Mouse (Mus musculus) limb, embryonic 15.5 days (tissue): Measurements from ENCODE around the gene Olfr918. TPM values are rescaled to one million over a fixed set of nuclear protein-coding genes. Genes with fewer than 3 reads are reported as not detected.

Source experiments
- ATAC-seq: fragments of 200-750 bp; cut with Nextera tagmentation; 2 replicates; pipeline ENCODE4 v1.8.0; 2017; ENCODE audit warnings: low read depth, moderate TSS enrichment; ENCODE audit not compliant: insufficient number of reproducible peaks, low FRiP score, low TSS enrichment
- H3K27ac ChIP-seq: fragments of 300-500 bp; sonication (generic); 2 replicates; pipeline ENCODE4 v1.5.1; 2015; ENCODE audit warnings: moderate library complexity, mild to moderate bottlenecking, inconsistent platforms
- H3K27me3 ChIP-seq: fragments of 300-500 bp; sonication (generic); 2 replicates; pipeline ENCODE4 v1.6.1; 2015; ENCODE audit warnings: inconsistent platforms
- H3K36me3 ChIP-seq: fragments of 300-500 bp; sonication (generic); 2 replicates; pipeline ENCODE4 v1.6.1; 2015; ENCODE audit warnings: inconsistent platforms
- H3K4me1 ChIP-seq: fragments of 300-500 bp; sonication (generic); 2 replicates; pipeline ENCODE4 v1.6.1; 2015; ENCODE audit warnings: inconsistent platforms
- H3K4me2 ChIP-seq: fragments of 300-500 bp; sonication (generic); 2 replicates; pipeline ENCODE4 v1.6.1; 2015; ENCODE audit warnings: mild to moderate bottlenecking, inconsistent platforms
- H3K4me3 ChIP-seq: fragments of 300-500 bp; sonication (generic); 2 replicates; pipeline ENCODE4 v1.5.1; 2015; ENCODE audit warnings: mild to moderate bottlenecking, inconsistent platforms
- H3K9ac ChIP-seq: fragments of 300-500 bp; sonication (generic); 2 replicates; pipeline ENCODE4 v1.6.1; 2015; ENCODE audit warnings: inconsistent platforms
- H3K9me3 ChIP-seq: fragments of 300-500 bp; sonication (generic); 2 replicates; pipeline ENCODE4 v1.6.1; 2016; ENCODE audit warnings: inconsistent platforms
- WGBS: fragments of 180-500 bp; shearing (Covaris S2); methylation state at CpG from one replicate; pipeline ENCODE4 v1.1.7; 2015; 5-methylcytosine and 5-hydroxymethylcytosine counted together
- polyA plus RNA-seq: library from polyadenylated mRNA; unstranded; fragments of >200 nt; fragmentation: Nextera tagmentation; extraction: Ambion mirVana; gene quantifications from 2 replicates; pipeline ENCODE4 v1.2.1, GENCODE M21; 2015

Gene Olfr918
- polyA plus RNA-seq: not detected in 2 replicates

DNA sequence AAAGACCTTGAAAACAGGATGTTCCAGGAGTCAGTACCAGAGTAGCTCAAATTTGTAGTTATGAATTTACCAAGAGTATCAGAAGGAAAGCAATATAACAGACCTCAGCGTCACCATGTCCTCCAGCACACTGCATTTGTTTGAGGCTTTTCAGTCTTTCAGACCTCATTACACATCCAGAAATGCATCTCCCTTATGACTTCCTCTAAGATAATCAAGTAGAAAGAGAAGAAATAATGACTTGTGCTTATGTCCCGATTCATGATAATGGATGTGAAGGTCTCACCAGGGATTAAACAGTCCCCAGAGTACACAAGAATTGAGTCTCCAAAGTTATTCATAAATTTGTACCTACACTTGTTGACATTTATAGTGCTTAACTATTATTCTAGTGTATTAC is at the start of gene Olfr918:
Olfr918 (minus strand) TSS at position 101 of the 400 bp plus-strand sequence.
- no peak within 1 kb of the TSS for H3K4me2 ChIP-seq
- H3K27ac ChIP-seq: no peak within 1 kb of the TSS
- H3K9me3 ChIP-seq: no peaks in the 10 kb centered on the region
- H3K4me1 ChIP-seq: no peaks in the 10 kb centered on the region
- no peak for ATAC-seq
- H3K36me3 ChIP-seq: no peaks in the 10 kb centered on the region
- 81% methylated on average over 2 of the region's 2 CpGs for WGBS
- H3K9ac ChIP-seq: no peak within 1 kb of the TSS
- no peaks in the 10 kb centered on the region for H3K27me3 ChIP-seq
- H3K4me3 ChIP-seq: no peak within 1 kb of the TSS

DNA sequence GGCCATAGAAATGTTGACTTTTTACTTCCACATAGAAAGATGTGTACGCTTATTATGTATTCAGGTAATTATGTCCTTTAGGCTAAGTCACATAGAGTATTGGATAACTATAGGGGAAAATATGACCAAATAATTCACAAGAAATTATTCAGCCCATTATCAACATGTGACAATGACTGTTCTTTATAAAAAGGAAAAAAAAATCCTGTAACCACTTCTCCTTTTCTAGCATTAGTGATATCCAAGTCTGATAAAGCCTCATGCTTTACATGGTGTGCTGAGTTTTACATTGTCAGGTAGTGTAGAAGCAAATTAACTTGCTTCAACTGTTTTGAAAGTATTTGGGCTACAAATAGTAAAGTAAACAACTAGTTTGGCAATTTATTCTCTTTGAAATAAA is 49.6 kb upstream of the Olfr918 start:
- H3K4me3 ChIP-seq: no peak overlapping the region
- no peak overlapping the region for H3K4me2 ChIP-seq
- H3K9ac ChIP-seq: no peak overlapping the region
- WGBS: 95% methylated on average over 1 of the region's 1 CpGs
- peaks cover 7% of the 10 kb centered on the region for H3K4me1 ChIP-seq
- no peaks in the 10 kb centered on the region for H3K27me3 ChIP-seq
- peaks cover 26% of the 10 kb centered on the region for H3K36me3 ChIP-seq
- no peaks in the 10 kb centered on the region for H3K9me3 ChIP-seq
- H3K27ac ChIP-seq: no peak overlapping the region
- no peak for ATAC-seq

GRCm38 (mm10) chr9:38718927-38719441 is 44.6 kb upstream of the Olfr918 start:
- ATAC-seq: peak; percentile 78; the same call in 1 of the 2 replicates
- 2% methylated on average over 3 of the region's 3 CpGs for WGBS
- Histone ChIP-seq H3K4me1 (peaks cover 10% of the 10 kb centered on the region), H3K4me2 (peak overlapping the region; percentile 53), H3K36me3 (peaks cover 5% of the 10 kb centered on the region), H3K27me3 (no peaks in the 10 kb centered on the region), H3K27ac (peak overlapping the region; percentile 85), H3K9ac (peak overlapping the region; percentile 37; the same call in 1 of the 2 replicates), H3K4me3 (peak overlapping the region; percentile 55), H3K9me3 (no peaks in the 10 kb centered on the region)

- WGBS: under 1% methylated on average over 4 of the region's 4 CpGs
- peak within 1 kb of the TSS; percentile 85 for H3K27ac ChIP-seq
- no peak for ATAC-seq
Observed at GRCm38 (mm10) chr9:38718102-38718501, 43.7 kb upstream of the Olfr918 start, which contains the start of gene Vwa5a. Vwa5a (plus strand) TSS chr9:38718268.

DNA sequence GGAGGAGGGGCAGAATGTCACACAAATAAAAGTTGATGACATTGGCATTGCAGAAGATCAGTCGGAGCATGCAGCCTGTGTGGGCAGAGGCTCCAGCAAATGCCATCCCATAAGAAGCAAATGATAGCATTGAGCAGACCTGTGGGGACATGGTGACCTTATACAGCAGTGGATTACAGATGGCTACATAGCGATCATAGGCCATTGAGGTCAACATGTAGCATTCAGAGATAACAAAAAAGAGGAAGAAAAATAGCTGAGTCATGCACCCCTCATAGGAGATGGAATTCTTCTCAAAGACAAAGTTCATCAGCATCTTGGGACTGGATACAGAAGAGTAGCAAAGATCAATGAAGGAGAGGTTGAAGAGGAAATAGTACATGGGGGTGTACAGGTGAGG is 1.5 kb downstream of the Olfr918 start:
- no peak overlapping the region for H3K27ac ChIP-seq
- no peak overlapping the region for H3K4me2 ChIP-seq
- no peak for ATAC-seq
- no peak overlapping the region for H3K4me3 ChIP-seq
- no peaks in the 10 kb centered on the region for H3K36me3 ChIP-seq
- no peak overlapping the region for H3K9ac ChIP-seq
- no peaks in the 10 kb centered on the region for H3K27me3 ChIP-seq
- 77% methylated on average over 2 of the region's 2 CpGs for WGBS
- H3K9me3 ChIP-seq: no peaks in the 10 kb centered on the region
- H3K4me1 ChIP-seq: no peaks in the 10 kb centered on the region

More at GRCm38 (mm10) chr9:38718102-38718501, 43.7 kb upstream of the Olfr918 start, which contains the start of gene Vwa5a:
- Histone ChIP-seq H3K36me3 (peaks cover 3% of the 10 kb centered on the region), H3K9me3 (no peaks in the 10 kb centered on the region), H3K9ac (peak within 1 kb of the TSS; percentile 37; the same call in 1 of the 2 replicates), H3K4me2 (peak within 1 kb of the TSS; percentile 53), H3K27me3 (no peaks in the 10 kb centered on the region), H3K4me3 (peak within 1 kb of the TSS; percentile 55), H3K4me1 (peaks cover 10% of the 10 kb centered on the region)

GRCm38 (mm10) chr9:38665742-38666141 is 8.7 kb downstream of the Olfr918 start, which contains the start of gene Olfr917:
Olfr917 (minus strand) TSS chr9:38665842.
- WGBS: 74% methylated on average over 1 of the region's 1 CpGs
- no peaks in the 10 kb centered on the region for H3K4me1 ChIP-seq
- H3K36me3 ChIP-seq: no peaks in the 10 kb centered on the region
- H3K4me2 ChIP-seq: no peak within 1 kb of the TSS
- H3K27ac ChIP-seq: no peak within 1 kb of the TSS
- no peak for ATAC-seq
- no peak within 1 kb of the TSS for H3K4me3 ChIP-seq
- no peaks in the 10 kb centered on the region for H3K9me3 ChIP-seq
- no peaks in the 10 kb centered on the region for H3K27me3 ChIP-seq
- H3K9ac ChIP-seq: no peak within 1 kb of the TSS

GRCm38 (mm10) chr9:38659775-38660174 is 14.6 kb downstream of the Olfr918 start, which contains the start of gene Olfr916:
Olfr916 (minus strand) TSS chr9:38659875.
- Histone ChIP-seq H3K27ac (no peak within 1 kb of the TSS), H3K9ac (no peak within 1 kb of the TSS), H3K36me3 (no peaks in the 10 kb centered on the region), H3K4me2 (no peak within 1 kb of the TSS), H3K27me3 (no peaks in the 10 kb centered on the region), H3K4me1 (no peaks in the 10 kb centered on the region), H3K9me3 (no peaks in the 10 kb centered on the region), H3K4me3 (no peak within 1 kb of the TSS)
- ATAC-seq: no peak
- 48% methylated on average over 1 of the region's 1 CpGs for WGBS

DNA sequence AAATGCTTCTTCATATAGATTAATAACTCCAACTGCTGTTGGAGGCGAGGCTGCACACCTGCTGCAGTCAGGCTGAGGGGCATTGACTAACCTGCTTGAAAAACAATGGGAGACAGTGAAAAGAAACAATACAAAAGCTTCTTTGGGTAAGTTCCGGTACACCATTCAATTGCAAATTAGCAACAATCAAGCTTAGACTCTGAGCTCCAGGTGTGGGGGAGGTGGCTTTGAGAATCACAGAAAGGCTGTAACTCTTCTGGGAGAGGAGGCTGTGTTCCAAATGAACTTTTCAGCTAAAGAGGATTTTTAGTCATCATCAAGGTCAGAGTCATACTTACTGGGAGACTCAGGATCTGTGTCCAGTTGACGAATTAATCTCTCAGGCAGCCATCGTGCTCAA is 42.0 kb downstream of the Olfr918 start:
- no peak overlapping the region for H3K27ac ChIP-seq
- H3K4me3 ChIP-seq: no peak overlapping the region
- no peaks in the 10 kb centered on the region for H3K4me1 ChIP-seq
- H3K4me2 ChIP-seq: no peak overlapping the region
- H3K27me3 ChIP-seq: no peaks in the 10 kb centered on the region
- 82% methylated on average over 4 of the region's 4 CpGs for WGBS
- H3K36me3 ChIP-seq: no peaks in the 10 kb centered on the region
- H3K9me3 ChIP-seq: no peaks in the 10 kb centered on the region
- no peak for ATAC-seq
- no peak overlapping the region for H3K9ac ChIP-seq

Other genes with a start within 250 kb of the Olfr918 start
- not detected in 2 replicates for gene Olfr901, start 245.1 kb downstream of the Olfr918 start, polyA plus RNA-seq
- gene Olfr902, start 226.9 kb downstream of the Olfr918 start, polyA plus RNA-seq: not detected in 2 replicates
- not detected in 2 replicates for gene Olfr904, start 211.5 kb downstream of the Olfr918 start, polyA plus RNA-seq
- gene Olfr905, start 203.5 kb downstream of the Olfr918 start, polyA plus RNA-seq: not detected in 2 replicates
- gene Olfr906, start 187.5 kb downstream of the Olfr918 start, polyA plus RNA-seq: not detected in 2 replicates
- gene Olfr907, start 178.8 kb downstream of the Olfr918 start, polyA plus RNA-seq: not detected in 2 replicates
- gene Olfr911-ps1, start 153.0 kb downstream of the Olfr918 start, polyA plus RNA-seq: not detected in 2 replicates
- not detected in 2 replicates for gene Olfr910, start 136.8 kb downstream of the Olfr918 start, polyA plus RNA-seq
- not detected in 2 replicates for gene Olfr912, start 94.4 kb downstream of the Olfr918 start, polyA plus RNA-seq
- not detected in 2 replicates for gene Olfr913, start 81.8 kb downstream of the Olfr918 start, polyA plus RNA-seq
- gene Olfr914, start 69.5 kb downstream of the Olfr918 start, polyA plus RNA-seq: not detected in 2 replicates
- gene Olfr916, start 14.7 kb downstream of the Olfr918 start, polyA plus RNA-seq: not detected in 2 replicates
- not detected in 2 replicates for gene Olfr917, start 8.8 kb downstream of the Olfr918 start, polyA plus RNA-seq
- gene Olfr919, start 29.1 kb upstream of the Olfr918 start, polyA plus RNA-seq: not detected in 2 replicates
- 29.6 and 31.1 TPM in 2 replicates for gene Vwa5a, start 43.7 kb upstream of the Olfr918 start, polyA plus RNA-seq
- 0.05 TPM in 2 replicates for gene Olfr920, start 77.7 kb upstream of the Olfr918 start, polyA plus RNA-seq
- not detected in 2 replicates for gene Olfr921, start 98.5 kb upstream of the Olfr918 start, polyA plus RNA-seq
- not detected in 2 replicates for gene Olfr922, start 140.0 kb upstream of the Olfr918 start, polyA plus RNA-seq
- not detected in 2 replicates for gene Olfr923, start 151.9 kb upstream of the Olfr918 start, polyA plus RNA-seq
- gene Olfr924, start 169.8 kb upstream of the Olfr918 start, polyA plus RNA-seq: not detected in 2 replicates
- not detected in 2 replicates for gene Olfr26, start 180.5 kb upstream of the Olfr918 start, polyA plus RNA-seq
- not detected in 2 replicates for gene Olfr926, start 202.5 kb upstream of the Olfr918 start, polyA plus RNA-seq